Mouse (Mus musculus) retina, embryonic 14.5 days (tissue): ENCODE measurements around the gene Rab3gap2.

Experiments
- DNase-seq: peaks from one replicate; pipeline ENCODE4 v3.0.0-alpha.2; 2015; ENCODE audit warnings: low spot score

Rab3gap2 gene

DNA sequence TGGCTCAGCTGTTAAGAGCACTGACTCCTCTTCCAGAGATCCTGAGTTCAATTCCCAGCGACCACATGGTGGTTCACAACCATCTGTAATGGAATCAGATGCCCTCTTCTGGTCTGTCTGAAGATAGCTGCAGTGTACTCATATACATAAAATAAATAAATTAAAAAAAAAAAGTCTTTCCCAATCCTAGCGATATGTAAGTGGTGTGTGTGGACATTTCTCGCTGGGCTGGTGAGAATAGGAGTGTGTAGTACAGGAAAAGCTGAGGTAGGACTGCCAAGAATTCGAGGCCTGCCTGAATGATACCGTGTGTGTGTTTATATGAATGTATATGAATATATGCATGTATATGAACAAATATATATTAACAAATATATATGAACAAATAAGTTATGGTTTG is 127.4 kb downstream of the Rab3gap2 start:
- no peak for DNase-seq

DNA sequence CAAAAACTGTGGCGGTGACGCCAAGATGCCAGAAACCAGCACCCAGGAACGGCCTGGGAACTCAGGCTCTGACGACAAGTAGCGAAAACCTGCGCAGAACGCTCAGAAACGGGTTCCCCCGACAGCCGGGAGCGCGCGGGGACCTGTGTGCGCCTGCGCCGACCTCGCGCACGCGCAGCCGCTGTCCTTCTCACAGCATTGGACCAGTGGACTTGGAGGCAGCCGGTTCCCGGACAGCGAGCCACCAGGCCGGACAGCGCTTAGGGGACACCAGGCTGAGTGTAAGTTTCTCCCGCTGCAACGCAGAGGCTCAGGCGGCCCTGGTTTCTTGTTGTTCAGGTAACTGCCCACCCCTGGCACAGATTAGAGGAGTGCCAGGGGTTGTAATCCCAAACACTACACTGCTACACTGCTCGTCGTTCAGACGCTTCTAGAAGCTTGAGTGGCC is 128.1 kb downstream of the Rab3gap2 start, which contains the start of gene Bpnt1:
Gene Bpnt1 (plus strand): TSS at position 167 of the 448 bp plus-strand sequence.
- DNase-seq: peak; percentile 95

DNA sequence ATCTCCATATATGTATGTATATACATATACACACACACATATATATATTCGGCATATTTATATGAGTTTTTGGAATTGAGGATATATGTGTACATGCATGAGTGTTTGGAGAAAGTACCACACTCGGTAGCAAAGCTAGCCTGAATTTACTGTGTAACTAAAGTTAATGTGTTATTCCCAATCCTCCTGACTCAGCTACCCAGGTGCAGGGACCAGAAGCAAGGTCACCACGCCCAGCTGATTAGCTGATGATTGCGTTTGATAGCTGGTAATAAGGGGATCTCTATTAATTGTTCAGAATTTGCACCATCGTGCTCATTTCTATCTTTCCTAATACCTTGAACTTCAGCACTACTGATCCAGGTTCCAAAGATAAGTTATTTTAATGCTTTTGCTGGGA is 129.7 kb downstream of the Rab3gap2 start:
- no peak for DNase-seq

DNA sequence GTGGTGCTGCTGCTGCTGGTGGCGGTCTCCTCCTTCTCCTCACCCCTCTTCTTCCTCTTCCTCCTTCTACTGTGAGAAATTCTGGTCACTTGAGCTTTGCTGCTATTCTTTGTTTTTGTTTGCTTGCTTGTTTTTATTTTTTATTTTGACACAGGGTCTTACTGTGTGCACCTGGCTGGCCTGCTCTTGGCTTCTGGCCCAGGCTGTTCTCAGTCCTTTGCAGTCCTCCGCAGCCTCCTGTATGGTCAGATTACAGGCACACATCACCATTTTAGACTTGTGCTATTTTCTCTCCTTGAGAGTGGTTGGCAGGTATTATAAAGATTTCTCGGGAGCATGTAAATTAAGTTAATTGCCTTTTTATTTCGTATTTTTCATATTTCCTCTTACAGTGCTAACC is 130.2 kb downstream of the Rab3gap2 start:
- DNase-seq: no peak

DNA sequence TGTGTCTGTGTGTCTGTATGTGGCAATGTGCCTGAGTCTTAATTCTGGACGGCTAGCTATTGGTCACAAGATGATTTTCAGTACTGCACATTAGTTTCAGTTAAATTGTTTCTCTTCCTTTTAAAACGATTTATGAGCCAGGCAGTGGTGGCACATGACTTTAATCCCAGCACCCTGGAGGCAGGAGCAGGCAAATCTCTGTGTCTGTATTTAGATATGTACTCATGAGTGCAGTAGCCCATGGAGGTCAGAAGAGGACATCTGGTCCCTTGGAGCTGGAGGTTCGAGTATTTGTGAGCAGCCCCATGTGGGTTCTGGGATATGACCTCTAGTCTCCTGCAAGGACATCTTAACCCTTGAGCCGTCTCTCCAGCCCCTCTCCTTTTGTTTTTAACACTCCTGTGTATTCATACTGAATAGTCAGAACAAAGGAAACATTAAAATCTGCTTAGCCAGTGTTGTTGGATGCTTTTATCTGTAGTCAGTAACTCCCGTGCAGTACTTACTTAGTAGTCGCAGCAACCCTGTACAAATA is 131.4 kb downstream of the Rab3gap2 start:
- no peak for DNase-seq
